In the genomic region with DNA sequence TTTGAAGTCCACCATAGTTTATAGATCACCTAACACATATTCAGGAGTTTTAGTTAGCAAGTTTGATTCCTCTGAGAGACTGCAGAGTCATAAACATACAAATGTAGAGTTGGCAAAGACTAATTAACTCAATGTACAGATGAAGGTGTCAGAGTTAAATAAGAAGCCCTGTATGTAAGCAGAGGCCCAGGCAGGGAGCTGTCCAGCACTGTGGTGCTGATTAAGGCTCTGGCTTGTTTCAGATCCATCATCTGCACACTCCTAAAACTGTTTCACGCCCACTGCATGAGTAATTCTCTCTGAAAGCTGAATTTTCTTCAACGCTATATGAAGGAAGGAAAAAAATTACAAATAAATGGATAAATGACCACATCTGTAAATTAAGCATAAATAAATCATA, we compare ENCODE assay signal across 9 mouse cellular contexts.
DNase-seq lines count a peak whose midpoint lies in the region; ATAC-seq lines count a peak whose summit lies in the region.
"Had no signal": no experiment of that assay in that cellular context is flagged by ENCODE, and none has a peak within 500 bp of the region (broad histone marks: within the 10 kb centered on the region; RNA-seq: fewer than 3 reads in every experiment).

No protein-coding gene starts in this region.

- intact Hi-C loops in left cerebral cortex, postnatal 10 days (cut with DNase I): no loop called here

- ATAC-seq in kidney, embryonic 15.5 days (replicated peaks; ENCODE audit: low FRiP score): no peak

- no peak overlapping the region for H3K27ac ChIP-seq in kidney, embryonic 15.5 days
- H3K27ac ChIP-seq in limb, embryonic 10.5 days: no peak overlapping the region
- H3K27ac ChIP-seq: hindbrain, embryonic 15.5 days had no signal

- H3K4me1 ChIP-seq in kidney, embryonic 15.5 days: no peaks in the 10 kb centered on the region
- H3K4me1 ChIP-seq in limb, embryonic 10.5 days: peaks cover 21% of the 10 kb centered on the region
- H3K4me1 ChIP-seq: hindbrain, embryonic 15.5 days had no signal

- H3K4me3 ChIP-seq in kidney, embryonic 15.5 days (replicated peaks): no peak overlapping the region
- no peak overlapping the region for H3K4me3 ChIP-seq in limb, embryonic 10.5 days
- H3K4me3 ChIP-seq: hindbrain, embryonic 15.5 days had no signal

- no peak overlapping the region for H3K9ac ChIP-seq in kidney, embryonic 15.5 days
- H3K9ac ChIP-seq: hindbrain, embryonic 15.5 days had no signal

- no peak overlapping the region for H3K4me2 ChIP-seq in kidney, embryonic 15.5 days
- H3K4me2 ChIP-seq: hindbrain, embryonic 15.5 days had no signal

- peak; percentile 38 for DNase-seq in kidney, adult 18-20 months
- peak; percentile 68 for DNase-seq in R1 (ENCODE audit: low read depth, low spot score)
- DNase-seq in embryo, embryonic 10 days (ENCODE audit: low spot score): peak; percentile 70
- peak; percentile 70 for DNase-seq in limb, embryonic 10.5 days (ENCODE audit: low spot score)
- DNase-seq in thymus, postnatal 0 days (ENCODE audit: low spot score): peak; percentile 49
- no peak for DNase-seq in left cerebral cortex, postnatal 10 days (ENCODE audit: extremely low spot score in 1 of 2, low spot score in 2 of 2)
- no peak for DNase-seq in spleen, postnatal 4 days (ENCODE audit: low spot score in 2 of 2)

- no peaks in the 10 kb centered on the region for H3K27me3 ChIP-seq in kidney, embryonic 15.5 days
- no peaks in the 10 kb centered on the region for H3K27me3 ChIP-seq in limb, embryonic 10.5 days (ENCODE audit: low read depth, poor library complexity, severe bottlenecking)
- H3K27me3 ChIP-seq: hindbrain, embryonic 15.5 days had no signal

- no peaks in the 10 kb centered on the region for H3K9me3 ChIP-seq in kidney, embryonic 15.5 days (replicated peaks)
- H3K9me3 ChIP-seq in limb, embryonic 10.5 days (replicated peaks): no peaks in the 10 kb centered on the region
- H3K9me3 ChIP-seq: hindbrain, embryonic 15.5 days had no signal

- H3K36me3 ChIP-seq in kidney, embryonic 15.5 days: peaks cover 28% of the 10 kb centered on the region
- H3K36me3 ChIP-seq in limb, embryonic 10.5 days: peaks cover 10% of the 10 kb centered on the region
- H3K36me3 ChIP-seq: hindbrain, embryonic 15.5 days had no signal

- 75% methylated on average over 2 of the region's 2 CpGs for WGBS in kidney, embryonic 15.5 days
- 84% methylated on average over 2 of the region's 2 CpGs for WGBS in limb, embryonic 10.5 days

Comparison
In these comparisons a context has a peak if more than half of its experiments do, and no peak if none do; other contexts are left out.
1. DNase-seq: peak in kidney, adult 18-20 months (single experiment), R1 (single experiment), embryo, embryonic 10 days (single experiment), limb, embryonic 10.5 days (single experiment) and thymus, postnatal 0 days (single experiment); none in left cerebral cortex, postnatal 10 days (0 of 2) and spleen, postnatal 4 days (0 of 2).